Mouse (Mus musculus) heart, embryonic 16.5 days (tissue): ENCODE results near the gene Arhgap24. TPM values are rescaled to one million over a fixed set of nuclear protein-coding genes. Genes with fewer than 3 reads are reported as not detected.

Experiments used
- ATAC-seq: fragments of 200-750 bp; cut with Nextera tagmentation; replicated peaks from 2 replicates; pipeline ENCODE4 v1.8.0; 2017; ENCODE audit warnings: moderate number of reproducible peaks; ENCODE audit not compliant: insufficient read depth, low FRiP score; ENCODE audit errors: extremely low read depth
- H3K27ac ChIP-seq: fragments of 300-500 bp; sonication (generic); 2 replicates; pipeline ENCODE4 v1.5.1; 2014; ENCODE audit warnings: mild to moderate bottlenecking, low read length, control low read depth, moderate library complexity
- H3K27me3 ChIP-seq: fragments of 300-500 bp; sonication (generic); 2 replicates; pipeline ENCODE4 v1.6.1; 2014; ENCODE audit warnings: low read length, mixed read lengths; ENCODE audit not compliant: control insufficient read depth, insufficient read depth
- H3K36me3 ChIP-seq: fragments of 300-500 bp; sonication (generic); 2 replicates; pipeline ENCODE4 v1.6.1; 2014; ENCODE audit not compliant: control insufficient read depth, insufficient read depth
- H3K4me1 ChIP-seq: fragments of 300-500 bp; sonication (generic); 2 replicates; pipeline ENCODE4 v1.6.1; 2014; ENCODE audit warnings: low read length, mixed read lengths; ENCODE audit not compliant: control insufficient read depth, insufficient read depth
- H3K4me2 ChIP-seq: fragments of 300-500 bp; sonication (generic); 2 replicates; pipeline ENCODE4 v1.6.1; 2014; ENCODE audit warnings: low read depth, mild to moderate bottlenecking, control low read depth, low read length
- H3K4me3 ChIP-seq: fragments of 300-500 bp; sonication (generic); 2 replicates; pipeline ENCODE4 v1.5.1; 2014; ENCODE audit warnings: mild to moderate bottlenecking, control low read depth, low read length
- H3K9ac ChIP-seq: fragments of 300-500 bp; sonication (generic); 2 replicates; pipeline ENCODE4 v1.6.1; 2014; ENCODE audit warnings: low read length, control low read depth
- H3K9me3 ChIP-seq: fragments of 300-500 bp; sonication (generic); replicated peaks from 2 replicates; pipeline ENCODE4 v1.6.1; 2016; ENCODE audit warnings: low read length; ENCODE audit not compliant: control insufficient read depth
- WGBS: fragments of 180-500 bp; shearing (Covaris S2); extraction: QIAGEN DNeasy Blood & Tissue Kit; methylation state at CpG from one replicate; pipeline ENCODE4 v1.1.7; 2014; 5-methylcytosine and 5-hydroxymethylcytosine counted together
- polyA plus RNA-seq: library from polyadenylated mRNA; unstranded; fragments of >200 nt; fragmentation: Nextera tagmentation; extraction: Ambion mirVana; gene quantifications from 2 replicates; pipeline ENCODE4 v1.2.1, GENCODE M21; 2015

The Arhgap24 gene
- polyA plus RNA-seq, 1 experiment from 2014 or later = 18.2 TPM

DNA sequence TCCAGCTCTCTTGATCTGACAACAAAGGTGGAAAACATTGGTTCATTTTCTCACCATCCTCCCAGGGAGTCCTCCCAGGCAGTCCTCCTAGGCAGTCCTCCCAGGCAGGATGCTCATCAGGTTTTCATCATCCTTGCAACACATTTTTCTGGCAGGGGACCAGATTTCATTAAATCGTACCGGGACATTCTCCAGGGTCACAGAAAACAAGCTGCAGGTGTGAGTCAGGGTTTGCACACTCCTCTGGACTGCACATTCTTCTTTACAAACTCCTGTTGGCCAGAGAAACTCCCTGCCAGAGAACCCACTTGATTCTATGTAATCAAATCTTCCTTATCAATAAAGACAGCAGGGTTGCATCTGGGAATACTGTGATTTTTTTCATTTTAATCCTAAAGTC is 25.9 kb upstream of the Arhgap24 start:
- no peak overlapping the region for H3K27ac ChIP-seq
- H3K9me3 ChIP-seq = no peaks in the 10 kb centered on the region
- WGBS = 48% methylated on average over 2 of the region's 2 CpGs
- no peaks in the 10 kb centered on the region for H3K36me3 ChIP-seq
- no peak overlapping the region for H3K9ac ChIP-seq
- no peaks in the 10 kb centered on the region for H3K4me1 ChIP-seq
- no peak for ATAC-seq
- no peak overlapping the region for H3K4me2 ChIP-seq
- no peak overlapping the region for H3K4me3 ChIP-seq
- no peaks in the 10 kb centered on the region for H3K27me3 ChIP-seq

GRCm38 (mm10) chr5:102460452-102461197 is 20.6 kb upstream of the Arhgap24 start:
- no peaks in the 10 kb centered on the region for H3K27me3 ChIP-seq
- H3K4me2 ChIP-seq = no peak overlapping the region
- H3K36me3 ChIP-seq = no peaks in the 10 kb centered on the region
- peaks cover 2% of the 10 kb centered on the region; the same call in 1 of the 2 replicates for H3K4me1 ChIP-seq
- H3K9ac ChIP-seq = no peak overlapping the region
- H3K4me3 ChIP-seq = no peak overlapping the region
- no peak for ATAC-seq
- 42% methylated on average over 12 of the region's 12 CpGs for WGBS
- no peak overlapping the region for H3K27ac ChIP-seq
- no peaks in the 10 kb centered on the region for H3K9me3 ChIP-seq

- H3K27me3 ChIP-seq = no peaks in the 10 kb centered on the region
- no peak overlapping the region for H3K4me2 ChIP-seq
- H3K4me3 ChIP-seq = no peak overlapping the region
- H3K36me3 ChIP-seq = no peaks in the 10 kb centered on the region
- no peak overlapping the region for H3K9ac ChIP-seq
- H3K27ac ChIP-seq = no peak overlapping the region
- H3K4me1 ChIP-seq = peaks cover 2% of the 10 kb centered on the region; the same call in 1 of the 2 replicates
- ATAC-seq = no peak
- 64% methylated on average over 3 of the region's 3 CpGs for WGBS
- no peaks in the 10 kb centered on the region for H3K9me3 ChIP-seq
These were observed 18.2 kb upstream of the Arhgap24 start for GRCm38 (mm10) chr5:102462948-102463347.

GRCm38 (mm10) chr5:102465372-102465771 is 15.8 kb upstream of the Arhgap24 start:
- Histone ChIP-seq H3K27ac (no peak overlapping the region), H3K4me3 (no peak overlapping the region), H3K4me1 (peaks cover 2% of the 10 kb centered on the region; the same call in 1 of the 2 replicates), H3K4me2 (no peak overlapping the region), H3K9me3 (no peaks in the 10 kb centered on the region), H3K9ac (no peak overlapping the region), H3K36me3 (no peaks in the 10 kb centered on the region), H3K27me3 (no peaks in the 10 kb centered on the region)
- WGBS = 82% methylated on average over 2 of the region's 2 CpGs
- ATAC-seq = no peak

- Histone ChIP-seq H3K4me3 (no peak overlapping the region), H3K9ac (no peak overlapping the region), H3K36me3 (no peaks in the 10 kb centered on the region), H3K4me2 (no peak overlapping the region), H3K9me3 (no peaks in the 10 kb centered on the region), H3K27ac (no peak overlapping the region), H3K27me3 (no peaks in the 10 kb centered on the region), H3K4me1 (no peaks in the 10 kb centered on the region)
- no peak for ATAC-seq
- WGBS = 88% methylated on average over 3 of the region's 3 CpGs
These were observed 12.9 kb upstream of the Arhgap24 start for GRCm38 (mm10) chr5:102468292-102468691.

GRCm38 (mm10) chr5:102470284-102470683 is 10.9 kb upstream of the Arhgap24 start:
- H3K4me2 ChIP-seq = no peak overlapping the region
- H3K36me3 ChIP-seq = no peaks in the 10 kb centered on the region
- no peaks in the 10 kb centered on the region for H3K27me3 ChIP-seq
- ATAC-seq = no peak
- H3K4me1 ChIP-seq = no peaks in the 10 kb centered on the region
- no peak overlapping the region for H3K27ac ChIP-seq
- no peak overlapping the region for H3K9ac ChIP-seq
- WGBS = 89% methylated on average over 2 of the region's 2 CpGs
- no peak overlapping the region for H3K4me3 ChIP-seq
- H3K9me3 ChIP-seq = no peaks in the 10 kb centered on the region

DNA sequence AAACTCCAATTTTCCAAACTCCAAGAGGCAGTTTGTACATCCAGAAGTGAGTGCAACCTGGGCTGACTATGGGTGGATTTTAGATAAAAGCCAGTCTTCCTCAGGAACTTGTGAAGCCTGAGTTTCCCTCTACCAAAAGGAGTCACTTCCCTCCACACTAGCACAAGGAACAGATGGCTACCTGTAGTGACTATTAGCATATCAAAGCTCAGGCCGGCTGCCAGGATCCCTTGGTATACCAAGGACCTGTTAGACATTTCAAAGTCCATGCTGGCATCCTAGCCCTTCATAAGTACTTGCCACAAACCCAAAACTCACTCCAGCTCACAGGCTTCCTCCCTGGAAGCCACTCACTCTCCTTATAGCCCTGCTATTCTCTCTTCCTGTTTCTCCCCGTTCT is 3.1 kb upstream of the Arhgap24 start:
- Histone ChIP-seq H3K4me1 (peaks cover 5% of the 10 kb centered on the region; the same call in 1 of the 2 replicates), H3K27me3 (no peaks in the 10 kb centered on the region), H3K36me3 (no peaks in the 10 kb centered on the region), H3K27ac (no peak overlapping the region), H3K9me3 (no peaks in the 10 kb centered on the region), H3K4me3 (no peak overlapping the region), H3K9ac (no peak overlapping the region), H3K4me2 (no peak overlapping the region)
- WGBS = 3% methylated on average over 2 of the region's 2 CpGs
- ATAC-seq = no peak

- Histone ChIP-seq H3K4me1 (peaks cover 5% of the 10 kb centered on the region; the same call in 1 of the 2 replicates), H3K27ac (no peak overlapping the region), H3K9me3 (no peaks in the 10 kb centered on the region), H3K36me3 (no peaks in the 10 kb centered on the region), H3K9ac (no peak overlapping the region), H3K4me2 (no peak overlapping the region), H3K27me3 (no peaks in the 10 kb centered on the region), H3K4me3 (no peak overlapping the region)
- ATAC-seq = no peak
- 37% methylated on average over 10 of the region's 10 CpGs for WGBS
These were observed 2.2 kb downstream of the Arhgap24 start for GRCm38 (mm10) chr5:102483285-102483975.

DNA sequence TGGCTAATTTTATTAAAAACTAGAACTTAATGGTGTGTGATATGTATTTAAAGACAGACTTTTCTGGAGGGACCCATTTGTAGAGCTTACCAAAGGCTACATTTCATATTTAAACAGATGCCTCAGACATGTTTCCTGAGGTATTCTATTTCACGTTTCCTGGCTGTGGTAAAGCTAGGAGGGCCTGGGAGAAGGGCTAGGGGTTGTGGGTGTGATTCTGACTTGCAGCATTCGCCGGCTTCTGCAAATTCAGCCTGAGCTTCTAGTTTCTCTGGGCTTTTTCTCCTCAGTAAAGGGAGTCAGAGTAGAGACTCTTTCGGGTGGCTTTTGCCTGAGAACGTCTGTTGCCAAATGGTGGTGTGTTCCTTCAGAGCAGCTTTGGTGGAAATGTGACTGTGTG is 10.4 kb downstream of the Arhgap24 start:
- Histone ChIP-seq H3K4me2 (no peak overlapping the region), H3K36me3 (no peaks in the 10 kb centered on the region), H3K9me3 (no peaks in the 10 kb centered on the region), H3K27ac (no peak overlapping the region), H3K27me3 (no peaks in the 10 kb centered on the region), H3K9ac (no peak overlapping the region), H3K4me3 (no peak overlapping the region), H3K4me1 (no peaks in the 10 kb centered on the region)
- WGBS = 64% methylated on average over 5 of the region's 5 CpGs
- no peak for ATAC-seq
